Mouse (Mus musculus) NIH3T3 (cell line): ENCODE results near the gene Orai3.
"Not testable (repeated sequence)": the region's sequence is repeated elsewhere in the genome, so short reads cannot be mapped to it uniquely, and the experiment has no call there.

Experiments
- DNase-seq: peaks from one replicate; pipeline ENCODE4 v3.0.0-alpha.2; 2012; ENCODE audit warnings: low read depth

Orai3 gene

DNA sequence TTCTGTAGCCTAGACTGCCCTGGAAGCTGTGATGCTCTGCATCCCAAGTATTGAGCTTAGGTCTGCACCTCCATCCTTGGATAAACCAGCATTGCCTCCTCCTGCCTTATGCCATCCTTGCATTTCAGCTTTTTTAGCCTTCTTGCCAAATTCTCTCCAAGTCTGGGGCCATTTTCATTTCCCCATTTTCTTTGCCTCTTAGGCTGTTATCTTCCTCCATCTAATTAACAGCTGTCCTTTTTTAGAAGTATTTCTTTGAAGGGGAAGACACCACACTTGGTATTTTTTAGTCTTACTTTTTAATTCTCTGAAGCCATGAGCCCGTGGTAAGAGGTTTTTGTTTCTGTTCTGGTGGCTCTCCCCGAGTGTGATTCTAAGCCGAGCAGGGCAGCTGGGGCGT, 6.0 kb upstream of the Orai3 start:
- no peak for DNase-seq

DNA sequence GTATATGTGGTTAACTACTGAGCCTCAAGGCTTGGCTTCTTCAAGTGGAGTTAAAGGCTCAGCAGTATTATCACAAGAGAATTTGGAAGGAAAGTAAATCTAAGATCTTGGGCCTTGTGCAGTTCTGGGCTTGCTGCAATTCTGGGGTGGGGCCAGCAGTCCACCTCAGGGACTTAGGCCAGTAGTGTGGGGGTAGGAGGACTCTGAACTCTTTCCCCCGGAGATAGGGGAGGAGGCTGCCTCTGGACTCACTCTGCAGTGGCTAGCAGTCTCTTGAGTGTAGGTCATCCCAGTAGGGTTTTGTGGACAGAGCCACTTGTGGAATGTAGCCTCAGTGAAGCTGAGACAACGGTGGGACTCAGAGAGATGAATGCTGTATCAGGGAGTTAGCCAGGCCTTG, 3.9 kb upstream of the Orai3 start:
- DNase-seq: no peak

DNA sequence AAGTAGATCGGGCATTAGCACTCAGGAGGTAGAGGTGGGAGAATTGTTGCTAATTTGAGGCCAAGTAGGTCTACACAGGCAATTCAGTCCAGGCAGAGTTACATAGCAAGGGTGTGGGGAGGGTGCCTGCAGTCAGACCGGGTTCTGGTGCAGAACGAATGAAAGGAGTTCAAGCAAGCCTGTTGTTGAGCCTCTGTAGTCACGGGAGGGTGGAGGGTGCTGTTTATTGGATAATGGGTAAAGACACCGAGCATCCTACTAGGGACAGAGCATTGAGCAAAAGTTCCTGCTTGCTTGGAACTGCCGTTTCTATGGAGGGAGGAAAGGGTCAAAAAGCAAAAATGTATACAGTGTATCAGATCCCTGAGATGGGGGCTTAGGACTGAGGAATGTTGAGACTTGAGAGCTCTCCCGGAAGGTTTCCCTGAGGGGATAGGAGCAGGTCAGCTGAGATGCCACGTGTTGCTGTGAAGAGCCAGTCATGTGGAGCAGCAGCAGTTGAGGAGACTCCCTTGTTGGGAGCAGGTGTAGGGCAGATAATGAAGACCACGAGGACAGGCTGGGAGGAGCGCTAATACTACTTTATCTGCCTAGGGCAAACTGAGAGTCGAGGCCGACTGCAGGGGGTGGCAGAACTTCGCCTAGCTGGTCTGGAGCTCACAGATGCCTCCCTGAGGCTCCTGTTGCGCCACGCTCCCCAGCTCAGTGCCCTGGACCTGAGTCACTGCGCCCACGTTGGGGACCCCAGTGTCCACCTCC, 2.6 kb upstream of the Orai3 start:
- DNase-seq: no peak

DNA sequence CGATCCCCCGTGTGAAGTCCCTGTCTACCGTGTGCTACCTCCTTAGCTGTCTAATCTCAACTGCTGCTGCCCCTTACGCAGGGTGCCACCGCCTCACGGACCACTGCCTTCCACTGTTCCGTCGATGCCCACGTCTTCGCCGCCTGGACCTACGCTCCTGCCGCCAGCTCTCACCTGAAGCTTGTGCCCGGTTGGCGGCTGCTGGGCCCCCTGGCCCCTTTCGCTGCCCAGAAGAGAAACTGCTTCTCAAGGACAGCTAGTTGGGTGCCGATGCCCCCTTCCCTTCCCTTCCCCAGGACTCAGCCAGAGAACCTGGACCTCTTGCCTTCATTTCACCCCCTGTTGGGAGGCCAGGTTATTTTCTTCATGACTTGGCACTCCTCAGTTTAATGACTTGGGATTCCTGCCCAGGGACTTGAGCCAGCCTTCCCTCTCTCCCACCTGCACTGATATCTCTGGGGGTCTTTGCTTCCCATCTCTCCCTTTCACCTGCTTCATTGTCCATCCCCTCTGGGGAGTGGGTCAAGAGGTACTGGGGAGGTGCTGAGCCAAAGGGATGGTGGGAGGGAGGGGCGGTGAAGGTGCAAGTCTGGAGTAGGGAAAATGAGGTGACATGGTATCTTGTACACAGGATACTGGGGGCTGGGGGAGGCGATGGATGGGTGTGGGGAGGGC, 1.8 kb upstream of the Orai3 start:
- DNase-seq: no peak

DNA sequence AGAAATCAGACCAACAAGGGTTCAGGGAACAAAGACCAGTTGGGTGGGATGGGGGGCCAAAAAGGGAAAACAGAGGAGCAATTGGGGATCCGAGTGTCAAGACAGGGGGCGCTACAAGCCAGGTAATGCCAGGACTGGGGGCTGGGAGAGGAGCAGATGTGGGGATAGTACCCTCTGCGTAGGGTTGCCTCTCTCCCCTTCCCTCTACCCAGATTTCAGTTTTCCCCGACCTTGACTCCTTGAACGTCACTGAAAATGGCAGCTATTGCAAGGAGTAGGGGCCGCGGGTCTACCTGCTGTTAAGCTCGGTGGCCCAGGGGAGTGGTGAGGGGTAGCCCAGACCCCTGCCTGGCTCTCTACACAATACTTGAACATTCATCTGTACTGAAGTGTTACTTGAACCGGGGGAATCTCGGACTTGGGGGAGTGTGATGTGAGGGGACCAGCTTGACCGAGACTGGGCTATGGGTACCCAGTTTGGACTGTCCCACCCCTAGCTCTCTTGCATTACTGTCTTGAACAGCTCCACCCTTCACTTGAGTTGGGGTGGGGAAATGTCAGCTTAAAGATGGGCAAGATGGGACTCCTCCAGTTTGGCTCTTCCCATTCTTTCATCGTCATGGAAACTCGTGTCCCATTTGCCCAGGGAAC, 1.1 kb upstream of the Orai3 start:
- no peak for DNase-seq

DNA sequence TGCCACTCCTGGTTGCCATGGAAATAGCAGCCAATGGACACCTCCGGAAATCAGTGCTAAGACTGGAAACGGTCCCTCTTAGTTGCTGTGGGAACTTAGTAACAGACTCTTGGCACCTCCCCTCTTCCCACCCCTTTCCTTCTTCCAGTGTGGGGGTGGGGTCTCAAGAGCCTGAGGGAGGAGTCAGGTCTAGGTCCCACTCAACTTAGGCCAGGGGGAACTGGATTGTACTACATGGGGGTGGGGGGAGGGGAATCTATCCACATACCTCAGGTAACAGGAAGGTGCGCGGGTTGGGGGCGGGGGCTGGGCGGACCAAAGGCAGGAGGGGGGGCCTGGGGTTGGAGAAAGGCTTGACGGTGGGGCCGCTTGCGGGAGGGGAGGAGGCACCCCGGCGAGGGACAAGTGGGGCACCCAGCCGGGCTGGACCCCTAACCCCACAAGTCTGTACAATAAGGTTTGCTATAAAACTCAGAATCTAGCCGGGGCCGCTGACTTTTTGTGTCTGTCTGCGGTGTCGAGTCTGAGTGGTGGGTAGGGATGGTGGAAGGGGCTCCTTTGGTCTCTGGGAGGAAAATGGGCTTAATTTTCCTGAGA, 520 bp upstream of the Orai3 start:
- peak; percentile 97 for DNase-seq

DNA sequence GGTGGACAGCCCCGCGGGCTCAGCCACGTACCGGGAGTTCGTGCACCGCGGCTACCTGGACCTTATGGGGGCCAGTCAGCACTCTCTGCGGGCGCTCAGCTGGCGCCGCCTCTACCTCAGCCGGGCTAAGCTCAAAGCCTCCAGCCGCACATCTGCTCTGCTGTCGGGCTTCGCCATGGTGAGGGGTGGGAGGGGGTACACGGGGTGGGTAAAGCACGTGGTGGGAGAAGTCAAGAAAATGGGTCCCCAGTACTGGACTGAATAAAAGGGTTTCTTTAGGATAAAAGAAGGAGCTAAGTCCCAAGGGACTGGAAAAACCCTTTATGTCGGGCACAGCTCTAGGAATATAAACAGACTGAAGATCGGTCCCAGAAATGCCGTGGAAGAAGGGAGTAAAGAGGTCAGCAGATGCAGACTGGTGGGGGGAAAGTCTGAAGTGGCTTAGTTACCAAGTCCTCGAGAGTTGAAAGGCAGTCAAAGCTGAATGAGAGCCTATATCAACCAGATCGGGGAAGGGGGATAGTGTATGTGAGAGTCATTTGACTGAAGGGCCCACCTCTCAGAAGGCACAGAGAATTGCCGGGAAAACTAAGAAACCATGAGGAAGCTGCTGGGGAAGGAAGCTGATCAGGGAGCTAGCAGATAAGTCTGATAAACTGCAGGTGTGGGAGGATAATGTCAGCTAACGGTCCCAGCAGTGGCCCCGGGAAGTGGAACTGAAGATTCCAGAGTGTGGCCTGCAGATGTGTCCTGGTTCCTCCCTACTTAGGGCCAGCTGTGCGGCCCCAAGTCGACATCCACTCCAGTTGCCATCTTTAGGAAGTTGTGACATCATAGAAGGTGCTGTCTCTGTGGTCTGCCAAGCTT, 657 bp downstream of the Orai3 start:
- peak; percentile 29 for DNase-seq

DNA sequence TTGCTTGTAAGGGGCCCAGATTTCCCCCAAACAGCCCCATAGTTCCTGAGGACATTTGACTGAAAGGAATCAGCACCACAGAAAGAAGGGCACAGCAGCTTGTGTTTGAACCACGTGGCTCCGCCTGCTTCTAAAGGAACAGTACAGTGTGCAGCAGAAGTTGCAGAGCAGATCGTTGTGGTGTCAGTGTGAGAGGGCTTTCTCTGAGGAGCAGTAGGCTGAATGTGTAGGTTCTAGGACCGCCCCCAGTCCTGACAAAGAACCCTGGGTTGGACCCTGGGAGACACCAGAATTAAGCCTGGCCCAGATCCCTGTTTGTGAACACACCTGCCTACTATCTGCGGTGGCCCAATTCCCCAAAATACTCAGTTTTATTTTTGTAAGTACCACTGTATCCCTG, 1.6 kb downstream of the Orai3 start:
- no peak for DNase-seq

DNA sequence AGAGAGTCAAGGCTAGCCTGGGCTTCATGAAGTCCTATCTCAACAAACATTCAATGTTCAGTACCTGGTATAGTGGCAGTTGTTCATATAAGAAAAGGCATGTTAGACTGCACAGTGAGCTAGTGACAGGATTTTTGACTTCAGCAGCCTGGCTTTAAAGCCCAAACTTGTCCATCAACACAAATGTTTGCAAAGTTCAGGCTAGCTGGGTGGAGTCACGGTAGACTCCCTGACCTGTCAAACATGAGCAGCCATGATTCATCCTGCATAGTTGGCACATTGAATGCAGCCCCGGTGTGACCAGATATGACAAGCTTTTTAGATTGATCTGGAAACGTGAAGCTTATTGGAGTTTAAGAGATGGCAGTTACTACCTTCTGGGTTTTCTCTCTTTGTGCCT, 2.5 kb downstream of the Orai3 start:
- peak; percentile 55 for DNase-seq

DNA sequence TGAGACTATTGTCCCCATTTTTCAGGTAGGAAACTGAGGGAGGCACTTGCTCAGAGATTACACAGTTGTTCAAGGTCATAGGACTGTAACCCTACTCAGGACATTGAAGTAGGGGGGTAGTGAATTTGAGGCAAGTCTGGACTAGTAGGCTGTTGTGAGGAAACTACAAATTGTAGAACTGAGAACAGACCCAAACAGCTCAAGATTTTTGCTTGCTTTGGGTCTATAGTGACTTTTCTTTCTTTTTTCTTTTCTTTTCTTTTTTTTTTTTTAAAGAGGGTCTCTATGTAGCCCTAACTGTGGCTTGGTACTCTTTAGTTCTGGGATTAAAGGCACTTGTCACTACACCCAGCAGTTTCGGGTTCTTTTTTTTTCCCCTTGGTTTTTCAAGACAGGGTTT, 2.9 kb downstream of the Orai3 start:
- DNase-seq: no peak

DNA sequence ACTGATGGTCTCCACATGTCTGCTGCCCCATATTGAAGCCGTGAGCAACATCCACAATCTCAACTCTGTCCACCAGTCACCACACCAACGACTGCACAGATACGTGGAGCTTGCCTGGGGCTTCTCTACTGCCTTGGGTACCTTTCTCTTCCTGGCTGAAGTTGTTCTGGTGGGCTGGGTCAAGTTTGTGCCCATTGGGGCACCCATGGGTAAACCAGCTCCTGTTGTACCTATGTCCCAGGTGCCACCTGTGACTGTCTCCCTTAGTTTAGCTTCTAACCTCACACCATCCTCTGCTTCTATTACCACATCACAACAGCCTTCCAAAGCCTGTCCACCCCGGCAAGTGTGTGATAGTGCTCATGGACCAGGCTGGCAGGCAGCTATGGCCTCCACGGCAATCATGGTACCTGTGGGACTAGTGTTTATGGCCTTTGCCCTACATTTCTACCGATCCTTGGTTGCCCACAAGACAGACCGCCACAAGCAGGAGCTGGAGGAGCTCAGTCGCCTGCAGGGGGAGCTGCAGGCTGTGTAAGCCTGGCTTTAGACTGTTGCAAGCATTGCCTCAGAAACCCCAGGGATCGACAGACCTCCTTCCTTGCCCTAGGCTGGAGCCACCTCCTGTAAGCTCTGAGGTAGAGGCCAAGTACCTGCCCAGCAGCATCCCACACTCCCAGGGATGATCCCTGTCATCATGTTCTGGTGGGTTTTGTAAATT, 4.2 kb downstream of the Orai3 start:
- peak; percentile 84 for DNase-seq

DNA sequence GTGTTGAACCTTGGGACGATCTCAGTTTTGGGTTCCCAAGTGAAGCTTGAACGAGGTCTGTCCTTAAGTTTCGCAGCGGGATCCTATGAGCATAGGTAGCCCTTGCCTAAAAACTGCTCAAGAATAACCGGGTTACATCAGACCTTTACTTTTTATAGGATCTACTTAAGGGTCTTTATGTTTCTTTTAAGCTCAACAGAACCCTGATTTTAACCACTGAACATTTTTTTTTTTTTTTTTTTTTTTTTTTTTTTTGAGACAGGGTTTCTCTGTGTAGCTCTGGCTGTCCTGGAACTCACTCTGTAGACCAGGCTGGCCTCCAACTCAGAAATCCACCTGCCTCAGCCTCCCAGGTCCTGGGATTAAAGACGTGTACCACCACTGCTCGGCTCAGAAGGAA, 6.2 kb downstream of the Orai3 start:
- not testable (repeated sequence) for DNase-seq

DNA sequence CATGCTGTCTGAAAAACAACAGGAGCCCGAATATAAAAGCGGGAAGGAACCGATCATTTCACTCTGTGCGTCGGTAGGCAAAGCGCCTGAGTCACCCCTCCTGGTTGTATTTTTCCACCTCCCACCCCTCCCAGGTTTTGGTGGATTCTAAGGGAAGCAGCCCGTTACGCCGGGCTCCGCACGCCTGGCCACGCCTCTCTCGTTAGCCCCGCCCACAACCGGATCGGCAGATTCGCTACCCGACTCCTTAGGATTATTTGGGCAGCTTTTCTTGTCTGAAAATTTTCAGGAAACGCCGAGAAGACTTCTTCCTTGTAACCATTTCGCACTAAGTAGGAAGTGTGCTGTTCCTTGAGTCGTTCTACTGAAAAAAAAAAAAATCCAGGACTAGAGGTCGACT, 6.8 kb downstream of the Orai3 start, which contains the start of gene Setd1a:
Gene Setd1a (plus strand): TSS at position 245 of the 400 bp plus-strand sequence.
- peak; percentile 92 for DNase-seq

DNA sequence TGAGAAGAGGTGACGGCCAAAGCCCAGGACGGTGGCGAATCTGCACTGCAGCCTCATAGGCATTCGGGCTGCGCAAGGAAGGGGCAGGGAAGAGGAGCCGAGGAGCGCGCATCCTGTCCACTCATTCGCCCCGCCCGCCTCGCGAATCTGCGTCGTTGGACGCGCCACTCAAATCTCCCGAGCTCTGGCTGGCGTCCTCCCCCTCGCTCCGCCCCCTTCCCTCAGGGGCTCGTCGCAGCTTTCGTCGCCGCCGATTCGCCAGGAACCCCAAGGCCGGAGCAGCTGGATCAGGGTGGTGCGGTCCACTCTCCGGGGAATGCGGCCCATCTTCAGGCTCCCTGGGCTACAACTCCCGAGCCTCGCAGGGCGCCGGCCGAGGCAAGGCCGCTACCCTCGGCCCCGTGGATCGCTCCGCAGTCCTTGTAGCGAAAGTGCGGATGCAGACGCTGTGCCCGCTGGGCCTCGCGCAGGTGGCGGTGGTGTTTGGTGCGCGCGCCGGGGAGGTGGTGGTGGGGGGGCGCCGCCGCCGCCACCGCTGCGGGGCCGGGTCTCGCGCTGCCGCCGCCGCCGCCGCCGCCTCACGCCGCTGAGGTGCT, 7.4 kb downstream of the Orai3 start:
- peak; percentile 98 for DNase-seq

DNA sequence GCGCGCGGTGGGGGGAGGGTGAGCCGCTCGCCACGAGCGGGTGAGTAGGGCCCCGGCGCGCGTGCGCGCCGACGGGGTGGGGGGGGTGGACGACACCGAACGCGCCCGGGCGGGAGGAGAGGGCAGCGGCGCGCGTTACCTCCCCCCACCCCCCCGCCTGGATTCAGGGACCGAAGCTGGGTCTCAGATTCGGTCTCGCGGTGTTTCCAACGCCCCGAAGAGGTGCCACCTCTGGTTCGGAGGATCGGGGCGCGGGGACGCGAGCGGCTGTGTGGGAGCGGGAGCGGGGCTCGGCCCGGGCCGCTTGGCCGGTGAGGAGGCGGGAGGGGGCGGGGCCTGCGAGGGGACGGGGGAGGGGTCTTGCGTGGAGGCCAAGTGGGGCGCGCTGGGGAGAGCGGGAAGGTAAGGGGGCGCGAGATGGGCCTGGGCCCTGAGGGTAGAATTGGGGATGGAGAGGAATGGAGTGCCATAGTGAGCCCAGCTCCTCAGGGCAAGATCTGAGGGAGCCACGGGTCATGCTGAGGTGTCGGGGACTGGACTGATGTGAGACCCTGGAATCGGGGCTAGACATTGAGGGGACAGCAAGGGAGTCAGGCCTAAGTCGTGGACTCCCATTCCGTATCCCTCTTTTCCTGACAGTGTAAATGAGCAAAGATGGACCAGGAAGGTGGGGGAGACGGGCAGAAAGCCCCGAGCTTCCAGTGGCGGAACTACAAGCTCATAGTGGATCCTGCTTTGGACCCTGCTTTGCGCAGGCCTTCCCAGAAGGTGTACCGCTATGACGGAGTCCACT, 8.1 kb downstream of the Orai3 start:
- peak; percentile 69 for DNase-seq

DNA sequence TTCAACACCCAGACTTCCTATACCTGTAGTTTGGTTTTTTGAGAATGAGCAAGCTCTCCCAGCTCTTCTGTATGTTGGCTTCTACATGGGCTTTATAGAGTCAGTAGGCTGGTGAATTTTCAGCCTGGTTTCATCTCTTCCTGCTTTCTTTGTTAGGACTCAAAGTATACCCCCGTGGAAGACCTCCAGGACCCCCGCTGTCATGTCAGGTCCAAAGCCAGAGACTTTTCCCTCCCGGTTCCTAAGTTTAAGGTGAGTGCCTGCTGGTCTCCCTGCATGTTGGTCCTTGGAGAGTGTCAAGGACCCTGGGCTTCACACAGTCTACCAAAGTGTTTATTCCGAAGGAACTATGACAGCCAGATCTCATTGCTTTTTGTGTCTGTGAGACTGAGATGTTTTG, 8.7 kb downstream of the Orai3 start:
- DNase-seq: no peak

DNA sequence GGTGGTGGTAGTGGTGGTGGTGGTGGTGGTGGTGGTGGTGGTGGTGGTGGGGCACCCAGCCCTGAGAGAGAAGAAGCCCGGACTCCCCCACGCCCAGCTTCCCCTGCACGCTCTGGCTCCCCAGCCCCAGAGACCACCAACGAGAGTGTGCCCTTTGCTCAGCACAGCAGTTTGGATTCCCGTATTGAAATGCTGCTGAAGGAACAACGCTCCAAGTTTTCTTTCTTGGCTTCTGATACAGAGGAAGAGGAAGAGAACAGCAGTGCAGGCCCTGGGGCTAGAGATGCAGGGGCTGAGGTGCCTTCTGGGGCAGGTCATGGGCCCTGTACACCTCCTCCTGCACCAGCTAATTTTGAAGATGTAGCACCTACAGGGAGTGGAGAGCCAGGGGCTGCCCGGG, 15.7 kb downstream of the Orai3 start, which contains the start of gene Gm49388:
Gene Gm49388 (plus strand): TSS at position 301 of the 400 bp plus-strand sequence.
- no peak for DNase-seq

DNA sequence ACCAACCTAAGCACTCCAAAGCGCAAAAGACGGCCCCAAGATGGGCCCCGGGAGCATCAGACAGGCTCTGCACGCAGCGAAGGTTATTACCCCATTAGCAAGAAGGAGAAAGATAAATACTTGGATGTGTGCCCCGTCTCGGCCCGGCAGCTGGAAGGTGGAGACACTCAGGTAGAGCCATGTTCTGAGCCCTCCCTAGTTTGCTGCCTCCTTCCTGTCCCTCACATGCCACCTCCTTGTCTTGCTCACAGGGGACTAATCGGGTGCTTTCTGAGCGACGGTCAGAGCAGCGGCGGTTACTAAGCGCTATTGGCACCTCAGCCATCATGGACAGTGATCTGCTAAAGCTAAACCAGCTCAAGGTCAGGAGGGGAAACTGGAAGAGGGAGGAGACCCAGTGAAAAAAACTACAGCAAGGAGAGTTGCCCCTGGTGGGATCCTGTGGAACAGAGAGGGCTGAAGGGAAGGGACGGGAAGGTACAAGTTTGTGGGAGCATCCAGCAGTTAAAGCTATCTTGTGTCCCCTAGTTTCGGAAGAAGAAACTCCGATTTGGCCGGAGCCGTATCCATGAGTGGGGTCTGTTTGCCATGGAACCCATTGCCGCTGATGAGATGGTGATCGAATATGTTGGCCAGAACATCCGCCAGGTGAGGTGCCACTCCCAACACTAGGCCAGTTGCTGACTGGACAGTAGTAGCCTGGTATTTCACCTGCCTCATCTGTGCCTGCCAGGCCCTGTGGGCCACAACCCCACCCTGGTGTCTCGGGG, 27.6 kb downstream of the Orai3 start:
- DNase-seq: no peak

DNA sequence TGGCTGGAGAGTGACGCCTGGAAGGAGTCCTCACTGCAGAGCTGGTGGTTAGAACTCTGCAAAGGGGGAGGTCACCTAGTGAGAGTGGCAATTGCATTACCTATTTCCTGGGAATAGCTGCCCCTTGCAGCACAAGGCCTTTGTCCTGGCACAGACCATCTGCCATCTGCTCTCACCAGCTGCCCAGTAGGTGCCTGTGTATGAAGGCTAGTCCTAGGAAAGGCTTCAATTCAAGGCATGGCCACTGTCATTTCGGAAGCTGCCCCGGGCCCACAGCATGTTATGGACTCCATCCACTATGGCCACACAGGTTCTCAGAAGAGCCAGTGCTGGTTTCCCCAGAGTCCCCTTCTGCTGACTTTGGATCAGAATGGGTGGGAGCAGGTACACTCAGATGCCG, 29.0 kb downstream of the Orai3 start:
- DNase-seq: no peak
